Mouse (Mus musculus): Measurements from ENCODE around the gene Dpp10. TPM values are rescaled to one million over a fixed set of nuclear protein-coding genes. Genes with fewer than 3 reads are reported as not detected.

The Dpp10 gene
- 0.31 and 0.70 TPM in 2 replicates for polyA plus RNA-seq (2012; rRNA removed)

DNA sequence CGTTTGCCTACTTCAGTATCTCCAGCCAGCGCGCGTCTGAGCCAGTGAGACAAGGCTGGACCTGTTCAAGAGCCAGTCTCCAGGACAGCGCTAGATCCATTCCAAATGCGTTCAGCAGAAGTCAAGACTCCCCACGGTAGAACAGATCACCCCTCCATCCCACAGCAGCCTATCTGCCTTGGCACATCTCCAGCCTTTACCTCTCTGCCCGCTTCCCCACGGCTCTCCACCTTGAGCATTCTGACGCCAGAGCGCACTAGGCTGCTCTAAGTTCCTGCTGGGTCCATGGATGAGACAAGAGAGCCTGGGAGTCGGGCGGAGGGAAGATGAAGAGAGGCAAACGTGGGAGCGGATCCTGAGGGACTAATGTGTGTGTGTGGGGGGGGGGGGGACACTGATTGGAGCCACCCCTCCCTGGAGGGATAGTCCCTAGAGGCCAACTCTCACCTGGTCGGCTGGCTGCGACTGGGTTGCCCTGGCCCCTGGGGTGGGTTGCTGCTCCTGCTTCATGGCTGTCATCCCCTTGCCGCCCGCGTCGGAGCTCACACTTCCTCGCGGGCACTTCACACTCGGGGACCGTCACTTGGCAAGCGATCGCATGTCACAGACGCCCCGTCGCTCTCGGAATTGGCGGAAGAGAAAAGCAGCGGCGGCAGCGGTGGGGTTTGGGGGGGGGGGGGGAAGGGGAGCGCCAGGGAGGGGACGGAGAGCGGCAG, at the start of gene Dpp10:
Dpp10 (minus strand) TSS at position 635 of the 716 bp plus-strand sequence.

